Mouse (Mus musculus): ENCODE data around the gene Ube2cbp. TPM values are rescaled to one million over a fixed set of nuclear protein-coding genes. Genes with fewer than 3 reads are reported as not detected.

Gene Ube2cbp
- polyA plus RNA-seq, 1 experiment from 2014 or later, result 5.6 TPM

GRCm38 (mm10) chr9:86447431-86447830 is 17.3 kb downstream of the Ube2cbp start:
- Histone ChIP-seq H3K4me3 (ENCODE audit: low read depth, low read length) (no peak overlapping the region), H3K36me3 (ENCODE audit: control insufficient read depth, insufficient read depth, low read length) (no peaks in the 10 kb centered on the region), H3K27ac (ENCODE audit: low read depth) (no peak overlapping the region), H3K9ac (ENCODE audit: low read length) (no peak overlapping the region), H3K4me1 (replicated peaks; ENCODE audit: control insufficient read depth, insufficient read depth, low read length) (peaks cover 9% of the 10 kb centered on the region; the same call in 1 of the 2 replicates), H3K27me3 (replicated peaks; ENCODE audit: control insufficient read depth, insufficient read depth, low read length) (no peaks in the 10 kb centered on the region), H3K9me3 (ENCODE audit: control insufficient read depth, low read length) (no peaks in the 10 kb centered on the region), H3K4me2 (ENCODE audit: low read length) (no peak overlapping the region)
- WGBS, result 87% methylated on average over 8 of the region's 8 CpGs
- ATAC-seq (replicated peaks; ENCODE audit: low FRiP score, low TSS enrichment, low read depth) (no peak), DNase-seq (ENCODE audit: low spot score) (no peak)

GRCm38 (mm10) chr9:86446847-86447246 is 17.9 kb downstream of the Ube2cbp start:
- H3K9ac ChIP-seq (ENCODE audit: low read length), result no peak overlapping the region
- WGBS, result 85% methylated on average over 7 of the region's 7 CpGs
- H3K27ac ChIP-seq (ENCODE audit: low read depth), result no peak overlapping the region
- H3K4me1 ChIP-seq (replicated peaks; ENCODE audit: control insufficient read depth, insufficient read depth, low read length), result peaks cover 9% of the 10 kb centered on the region; the same call in 1 of the 2 replicates
- no peak overlapping the region for H3K4me2 ChIP-seq (ENCODE audit: low read length)
- DNase-seq (ENCODE audit: low spot score), result no peak
- no peak overlapping the region for H3K4me3 ChIP-seq (ENCODE audit: low read depth, low read length)
- no peak for ATAC-seq (replicated peaks; ENCODE audit: low FRiP score, low TSS enrichment, low read depth)
- no peaks in the 10 kb centered on the region for H3K27me3 ChIP-seq (replicated peaks; ENCODE audit: control insufficient read depth, insufficient read depth, low read length)
- H3K36me3 ChIP-seq (ENCODE audit: control insufficient read depth, insufficient read depth, low read length), result no peaks in the 10 kb centered on the region
- H3K9me3 ChIP-seq (ENCODE audit: control insufficient read depth, low read length), result no peaks in the 10 kb centered on the region

DNA sequence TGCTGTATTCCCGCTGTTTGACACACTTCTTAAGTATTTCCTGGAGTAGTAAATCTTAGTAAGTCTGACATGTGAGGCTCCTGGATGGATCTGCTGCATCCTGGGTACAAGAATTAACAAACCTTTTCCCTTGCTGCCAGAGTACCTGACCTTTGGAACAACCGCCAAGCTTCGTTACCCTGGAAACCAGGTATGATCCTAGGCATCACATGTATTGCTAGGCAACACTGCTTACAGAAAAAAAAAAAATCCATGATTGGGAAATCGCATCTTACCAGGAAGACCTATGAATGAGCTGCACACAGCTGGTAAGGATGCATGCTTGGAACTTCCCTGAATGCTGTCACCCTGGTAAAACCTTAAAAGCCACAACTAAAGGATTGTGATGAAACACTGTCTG is 22.5 kb downstream of the Ube2cbp start:
- peak; percentile 83 for ATAC-seq (replicated peaks; ENCODE audit: low FRiP score, low TSS enrichment, low read depth)

DNA sequence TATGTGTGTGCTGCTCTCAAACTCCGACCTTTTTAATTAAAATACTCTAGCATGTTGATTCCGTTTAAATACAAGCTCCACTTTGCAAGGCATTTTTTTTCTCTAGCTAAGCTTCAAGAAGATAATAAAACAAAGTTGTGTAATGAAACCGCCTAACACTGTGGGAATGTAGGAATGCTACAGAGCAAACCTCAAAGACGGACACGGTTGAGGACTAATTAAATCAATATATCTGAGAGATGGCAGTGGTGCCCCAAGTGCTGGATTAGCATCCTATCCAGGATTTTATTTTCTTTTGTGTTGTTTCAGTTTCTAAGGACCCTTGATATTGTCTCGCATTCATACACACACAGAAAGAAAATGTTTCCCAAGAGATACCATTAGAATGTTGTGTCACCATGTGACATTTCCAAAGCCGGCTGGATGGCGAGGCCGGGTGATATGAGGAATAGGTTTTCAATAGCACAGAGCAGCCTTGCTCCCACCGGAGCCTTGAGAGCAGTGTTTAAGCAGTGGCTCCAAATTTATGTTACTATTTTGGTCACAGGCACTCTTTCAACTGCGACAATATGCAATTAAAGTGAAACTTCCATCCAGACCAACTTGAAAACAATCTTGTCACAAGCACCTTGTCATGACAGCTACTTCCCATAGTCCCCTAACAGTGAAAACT is 26.3 kb downstream of the Ube2cbp start:
- 78% methylated on average over 11 of the region's 11 CpGs for WGBS
- Histone ChIP-seq H3K9ac (ENCODE audit: low read length) (no peak overlapping the region), H3K27ac (ENCODE audit: low read depth) (no peak overlapping the region), H3K4me2 (ENCODE audit: low read length) (no peak overlapping the region), H3K4me1 (replicated peaks; ENCODE audit: control insufficient read depth, insufficient read depth, low read length) (no peaks in the 10 kb centered on the region), H3K4me3 (ENCODE audit: low read depth, low read length) (no peak overlapping the region), H3K36me3 (ENCODE audit: control insufficient read depth, insufficient read depth, low read length) (no peaks in the 10 kb centered on the region), H3K27me3 (replicated peaks; ENCODE audit: control insufficient read depth, insufficient read depth, low read length) (no peaks in the 10 kb centered on the region), H3K9me3 (ENCODE audit: control insufficient read depth, low read length) (no peaks in the 10 kb centered on the region)
- DNase-seq (ENCODE audit: low spot score) (no peak), ATAC-seq (replicated peaks; ENCODE audit: low FRiP score, low TSS enrichment, low read depth) (no peak)

More for the DNA sequence above, 22.5 kb downstream of the Ube2cbp start:
- Histone ChIP-seq H3K9ac (ENCODE audit: low read length) (no peak overlapping the region), H3K9me3 (ENCODE audit: control insufficient read depth, low read length) (no peaks in the 10 kb centered on the region), H3K4me3 (ENCODE audit: low read depth, low read length) (no peak overlapping the region), H3K27me3 (replicated peaks; ENCODE audit: control insufficient read depth, insufficient read depth, low read length) (no peaks in the 10 kb centered on the region), H3K27ac (ENCODE audit: low read depth) (no peak overlapping the region), H3K36me3 (ENCODE audit: control insufficient read depth, insufficient read depth, low read length) (no peaks in the 10 kb centered on the region), H3K4me2 (ENCODE audit: low read length) (no peak overlapping the region), H3K4me1 (replicated peaks; ENCODE audit: control insufficient read depth, insufficient read depth, low read length) (no peaks in the 10 kb centered on the region)
- peak; percentile 51 for DNase-seq (ENCODE audit: low spot score)
- WGBS, result 63% methylated on average over 4 of the region's 4 CpGs

DNA sequence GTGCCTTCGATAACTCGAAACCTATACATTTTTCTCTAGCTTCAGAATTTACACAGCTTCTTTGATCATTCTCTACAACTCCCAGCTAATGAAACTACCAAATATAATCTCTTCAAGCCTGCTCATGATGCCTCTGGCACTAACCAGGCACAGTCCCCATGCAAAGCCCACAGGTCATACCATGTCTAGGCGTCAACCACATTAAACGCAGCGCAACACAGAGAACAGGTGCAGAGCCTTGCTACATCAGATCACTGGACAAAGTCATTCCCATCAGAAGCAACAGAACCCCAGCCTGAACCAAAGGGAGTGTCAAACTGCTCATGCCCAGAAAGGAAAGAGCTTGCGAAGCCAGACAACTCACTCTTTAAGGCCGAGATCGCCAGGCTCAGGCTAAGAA is 28.1 kb downstream of the Ube2cbp start:
- Histone ChIP-seq H3K4me3 (ENCODE audit: low read depth, low read length) (no peak overlapping the region), H3K9ac (ENCODE audit: low read length) (no peak overlapping the region), H3K27ac (ENCODE audit: low read depth) (no peak overlapping the region), H3K27me3 (replicated peaks; ENCODE audit: control insufficient read depth, insufficient read depth, low read length) (no peaks in the 10 kb centered on the region), H3K36me3 (ENCODE audit: control insufficient read depth, insufficient read depth, low read length) (no peaks in the 10 kb centered on the region), H3K9me3 (ENCODE audit: control insufficient read depth, low read length) (no peaks in the 10 kb centered on the region), H3K4me1 (replicated peaks; ENCODE audit: control insufficient read depth, insufficient read depth, low read length) (no peaks in the 10 kb centered on the region), H3K4me2 (ENCODE audit: low read length) (no peak overlapping the region)
- DNase-seq (ENCODE audit: low spot score), result no peak
- ATAC-seq (replicated peaks; ENCODE audit: low FRiP score, low TSS enrichment, low read depth), result no peak
- 98% methylated on average over 8 of the region's 8 CpGs for WGBS

DNA sequence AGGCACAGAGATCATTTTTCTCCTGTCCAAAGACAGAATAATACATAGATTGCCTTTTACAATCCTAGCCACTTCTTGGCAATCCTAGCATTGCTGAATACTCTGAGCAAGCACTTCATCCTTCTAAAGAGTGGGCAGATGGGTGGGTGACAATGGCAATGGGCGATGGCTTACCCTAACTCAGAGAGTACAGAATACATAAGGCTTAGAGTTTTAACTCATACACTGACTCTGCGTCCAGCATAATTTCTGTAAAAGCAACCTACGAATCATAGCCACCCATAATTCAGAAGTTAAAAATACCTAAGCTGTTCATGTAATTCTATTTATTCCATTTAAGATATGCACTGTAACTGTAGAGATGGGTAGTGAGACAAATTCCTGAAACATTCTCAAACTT is 29.2 kb downstream of the Ube2cbp start:
- ATAC-seq (replicated peaks; ENCODE audit: low FRiP score, low TSS enrichment, low read depth), result no peak
- 92% methylated on average over 3 of the region's 3 CpGs for WGBS

GRCm38 (mm10) chr9:86423331-86423730 is 41.4 kb downstream of the Ube2cbp start:
- Histone ChIP-seq H3K36me3 (ENCODE audit: control insufficient read depth, insufficient read depth, low read length) (no peaks in the 10 kb centered on the region), H3K9ac (ENCODE audit: low read length) (no peak overlapping the region), H3K4me3 (ENCODE audit: low read depth, low read length) (no peak overlapping the region), H3K4me2 (ENCODE audit: low read length) (no peak overlapping the region), H3K4me1 (replicated peaks; ENCODE audit: control insufficient read depth, insufficient read depth, low read length) (no peaks in the 10 kb centered on the region), H3K9me3 (ENCODE audit: control insufficient read depth, low read length) (no peaks in the 10 kb centered on the region), H3K27me3 (replicated peaks; ENCODE audit: control insufficient read depth, insufficient read depth, low read length) (no peaks in the 10 kb centered on the region), H3K27ac (ENCODE audit: low read depth) (no peak overlapping the region)
- DNase-seq (ENCODE audit: low spot score) (no peak), ATAC-seq (replicated peaks; ENCODE audit: low FRiP score, low TSS enrichment, low read depth) (no peak)
- 78% methylated on average over 4 of the region's 4 CpGs for WGBS

More for the DNA sequence above, 29.2 kb downstream of the Ube2cbp start:
- no peak overlapping the region for H3K4me2 ChIP-seq (ENCODE audit: low read length)
- H3K4me3 ChIP-seq (ENCODE audit: low read depth, low read length), result no peak overlapping the region
- H3K27ac ChIP-seq (ENCODE audit: low read depth), result no peak overlapping the region
- no peak for DNase-seq (ENCODE audit: low spot score)
- no peaks in the 10 kb centered on the region for H3K36me3 ChIP-seq (ENCODE audit: control insufficient read depth, insufficient read depth, low read length)
- H3K27me3 ChIP-seq (replicated peaks; ENCODE audit: control insufficient read depth, insufficient read depth, low read length), result no peaks in the 10 kb centered on the region
- H3K9ac ChIP-seq (ENCODE audit: low read length), result no peak overlapping the region
- H3K4me1 ChIP-seq (replicated peaks; ENCODE audit: control insufficient read depth, insufficient read depth, low read length), result no peaks in the 10 kb centered on the region
- H3K9me3 ChIP-seq (ENCODE audit: control insufficient read depth, low read length), result no peaks in the 10 kb centered on the region

DNA sequence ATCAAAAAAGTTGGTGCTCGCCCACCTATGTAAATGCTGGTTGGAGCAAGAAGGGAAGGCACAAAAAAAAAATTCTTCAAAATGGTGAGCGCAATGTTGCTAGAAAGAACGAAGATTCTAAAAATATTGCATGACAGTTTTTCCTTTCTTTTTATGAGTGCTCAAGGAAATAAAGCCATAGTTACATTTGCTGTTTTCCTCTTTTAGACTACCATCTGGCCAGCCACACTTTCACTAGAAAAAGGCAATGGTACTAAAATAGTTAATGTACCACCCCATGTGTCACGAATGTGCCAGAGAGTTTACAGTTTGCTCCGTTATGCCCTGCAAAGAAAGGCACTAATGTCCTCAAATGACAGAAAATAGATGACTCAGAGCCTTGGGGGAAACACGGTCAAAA is 45.4 kb downstream of the Ube2cbp start:
- 77% methylated on average over 6 of the region's 6 CpGs for WGBS
- ATAC-seq (replicated peaks; ENCODE audit: low FRiP score, low TSS enrichment, low read depth) (no peak), DNase-seq (ENCODE audit: low spot score) (no peak)
- Histone ChIP-seq H3K4me3 (ENCODE audit: low read depth, low read length) (no peak overlapping the region), H3K9me3 (ENCODE audit: control insufficient read depth, low read length) (no peaks in the 10 kb centered on the region), H3K4me1 (replicated peaks; ENCODE audit: control insufficient read depth, insufficient read depth, low read length) (no peaks in the 10 kb centered on the region), H3K27ac (ENCODE audit: low read depth) (no peak overlapping the region), H3K9ac (ENCODE audit: low read length) (no peak overlapping the region), H3K36me3 (ENCODE audit: control insufficient read depth, insufficient read depth, low read length) (no peaks in the 10 kb centered on the region), H3K4me2 (ENCODE audit: low read length) (no peak overlapping the region), H3K27me3 (replicated peaks; ENCODE audit: control insufficient read depth, insufficient read depth, low read length) (no peaks in the 10 kb centered on the region)

- no peak overlapping the region for H3K27ac ChIP-seq (ENCODE audit: low read depth)
- no peak for DNase-seq (ENCODE audit: low spot score)
- H3K4me2 ChIP-seq (ENCODE audit: low read length), result no peak overlapping the region
- H3K27me3 ChIP-seq (replicated peaks; ENCODE audit: control insufficient read depth, insufficient read depth, low read length), result no peaks in the 10 kb centered on the region
- no peaks in the 10 kb centered on the region for H3K36me3 ChIP-seq (ENCODE audit: control insufficient read depth, insufficient read depth, low read length)
- ATAC-seq (replicated peaks; ENCODE audit: low FRiP score, low TSS enrichment, low read depth), result no peak
- H3K4me1 ChIP-seq (replicated peaks; ENCODE audit: control insufficient read depth, insufficient read depth, low read length), result no peaks in the 10 kb centered on the region
- no peak overlapping the region for H3K9ac ChIP-seq (ENCODE audit: low read length)
- H3K9me3 ChIP-seq (ENCODE audit: control insufficient read depth, low read length), result no peaks in the 10 kb centered on the region
- no peak overlapping the region for H3K4me3 ChIP-seq (ENCODE audit: low read depth, low read length)
- WGBS, result 96% methylated on average over 1 of the region's 1 CpGs
These were observed 46.8 kb downstream of the Ube2cbp start for GRCm38 (mm10) chr9:86417971-86418370.

Data from intestine, embryonic 14.5 days (tissue).